Mouse (Mus musculus) urinary bladder, adult 18-20 months (tissue): ENCODE results near the gene Gstp2.
"Not testable (repeated sequence)": the region's sequence is repeated elsewhere in the genome, so short reads cannot be mapped to it uniquely, and the experiment has no call there.

Experiments
- DNase-seq, 2 experiments: peaks; one replicate each; pipeline ENCODE4 v3.0.0; 2022; ENCODE audit warnings: low spot score in 2 of 2, mixed read lengths in 2 of 2

Gstp2 gene

GRCm38 (mm10) chr19:4070311-4070710 lies 24.5 kb upstream of the Gstp2 start:
- DNase-seq = no peak

GRCm38 (mm10) chr19:4068717-4069410 lies 23.0 kb upstream of the Gstp2 start:
- DNase-seq = no peak

DNA sequence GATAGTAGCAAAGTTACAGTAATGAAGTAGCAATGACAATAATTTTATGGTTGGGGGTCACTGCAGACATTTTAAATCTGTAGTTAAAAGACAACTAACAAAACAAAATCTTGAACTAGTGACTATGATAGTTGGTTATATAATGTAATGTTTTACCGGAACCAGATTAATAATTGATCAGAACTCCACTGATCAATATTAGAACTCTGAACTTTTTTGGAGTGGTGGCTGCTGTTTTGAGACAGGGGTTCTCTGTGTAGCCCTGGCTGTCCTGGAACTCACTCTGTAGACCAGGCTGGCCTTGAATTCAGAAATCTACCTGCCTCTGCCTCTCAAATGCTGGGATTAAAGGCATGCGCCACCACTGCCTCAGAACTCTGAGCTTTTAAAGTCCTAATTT lies 22.4 kb upstream of the Gstp2 start:
- DNase-seq = not testable (repeated sequence)

DNA sequence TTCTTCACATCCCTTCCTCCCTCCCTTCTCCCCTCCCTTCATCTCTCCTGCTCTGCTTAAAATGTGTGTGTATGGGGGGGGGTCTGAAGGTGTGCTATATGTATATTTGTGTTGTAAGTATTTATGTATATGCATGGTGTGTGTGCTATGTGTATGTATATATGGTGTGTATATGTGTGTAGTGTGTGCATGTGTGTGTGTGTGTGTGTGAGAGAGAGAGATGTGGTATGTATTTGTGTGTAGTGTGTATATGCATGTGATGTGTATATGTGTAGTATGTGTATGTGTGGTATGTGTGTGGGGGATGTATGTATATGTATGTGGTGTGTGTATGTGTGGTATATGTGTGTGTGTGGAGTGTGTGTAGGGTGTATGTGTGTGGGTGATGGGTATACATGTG lies 21.1 kb upstream of the Gstp2 start:
- no peak for DNase-seq

- no peak for DNase-seq
Measured at GRCm38 (mm10) chr19:4066280-4066679, 20.5 kb upstream of the Gstp2 start.

DNA sequence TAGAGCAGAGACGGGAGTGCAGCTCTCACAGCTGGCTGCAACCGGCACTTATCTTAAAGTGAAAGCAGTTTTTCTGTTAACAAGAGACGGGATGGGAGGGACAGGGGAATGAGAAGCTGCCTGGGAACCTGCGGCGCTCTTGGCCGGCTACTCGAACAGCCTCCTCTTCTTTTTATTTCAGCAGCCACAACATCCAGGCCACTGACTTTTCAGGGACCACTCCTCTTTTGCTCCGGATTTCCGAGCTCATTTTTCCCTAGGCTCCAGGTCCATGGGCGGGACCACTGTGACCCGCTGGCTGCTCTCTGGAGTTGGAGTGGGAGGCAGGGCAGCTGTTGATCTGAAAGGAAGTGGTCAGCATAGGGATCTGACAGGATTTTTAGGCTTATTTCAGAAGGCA lies 18.7 kb upstream of the Gstp2 start:
- DNase-seq = not testable (repeated sequence)

- DNase-seq = not testable (repeated sequence)
Measured at GRCm38 (mm10) chr19:4063357-4063756, 17.5 kb upstream of the Gstp2 start.

DNA sequence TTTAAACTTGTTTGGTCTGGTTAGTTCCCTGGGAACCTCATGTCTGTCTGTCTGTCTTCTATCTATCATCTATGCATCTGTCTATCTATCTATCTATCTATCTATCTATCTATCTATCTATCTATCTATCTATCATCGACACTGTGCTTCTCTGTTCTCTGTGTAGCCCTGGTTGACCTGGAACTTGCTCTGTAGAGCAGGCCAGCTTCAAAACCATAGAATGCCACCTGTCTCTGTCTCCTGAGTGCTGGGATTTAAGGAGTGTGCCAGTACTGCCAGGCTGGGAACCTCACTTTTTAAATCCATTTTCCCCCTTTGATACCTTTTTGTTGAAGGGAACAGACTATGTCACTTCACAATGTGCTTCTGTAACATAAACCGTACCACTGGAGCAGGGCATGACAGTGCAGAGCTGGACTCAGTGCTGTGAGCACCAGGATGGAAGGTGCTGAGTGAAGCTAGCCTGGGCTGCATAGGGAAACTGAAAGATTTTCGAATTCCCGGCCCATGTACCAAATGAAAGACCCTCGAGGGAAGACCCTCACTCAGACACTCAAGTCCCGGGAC lies 15.2 kb upstream of the Gstp2 start:
- DNase-seq = no peak

DNA sequence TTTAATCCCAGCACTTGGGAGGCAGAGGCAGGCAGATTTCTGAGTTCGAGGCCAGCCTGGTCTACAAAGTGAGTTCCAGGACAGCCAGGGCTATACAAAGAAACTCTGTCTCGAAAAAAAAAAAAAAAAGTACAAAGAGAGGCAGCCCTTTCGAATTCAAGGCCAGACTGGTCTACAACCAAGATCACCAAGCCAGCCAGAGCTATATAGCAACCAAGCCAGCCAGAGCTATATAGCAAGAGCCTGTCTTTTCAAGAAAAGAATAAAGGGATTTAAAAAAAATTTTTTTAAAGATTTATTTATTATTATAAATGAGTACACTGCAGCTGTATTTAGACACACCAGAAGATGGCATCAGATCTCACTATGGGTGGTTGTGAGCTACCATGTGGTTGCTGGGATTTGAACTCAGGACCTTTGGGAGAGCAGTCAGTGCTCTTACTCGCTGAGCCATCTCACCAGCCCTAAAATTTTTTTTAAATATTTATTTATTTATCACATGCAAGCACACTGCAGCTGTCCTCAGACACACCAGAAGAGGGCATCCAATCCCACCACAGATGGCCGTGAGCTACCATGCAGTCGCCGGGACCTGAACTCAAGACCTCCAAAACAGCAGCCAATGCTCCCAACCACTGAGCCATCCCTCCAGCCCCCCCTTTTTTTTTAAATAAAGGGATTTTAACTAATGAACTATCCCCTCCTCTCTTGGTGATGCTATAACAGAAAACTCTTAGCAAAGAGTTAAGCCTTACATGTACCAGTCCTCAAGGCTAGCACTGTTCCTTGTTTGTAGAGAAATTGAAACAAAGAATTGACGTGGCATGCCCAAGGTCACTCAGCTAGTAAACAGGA lies 14.4 kb upstream of the Gstp2 start:
- not testable (repeated sequence) for DNase-seq

DNA sequence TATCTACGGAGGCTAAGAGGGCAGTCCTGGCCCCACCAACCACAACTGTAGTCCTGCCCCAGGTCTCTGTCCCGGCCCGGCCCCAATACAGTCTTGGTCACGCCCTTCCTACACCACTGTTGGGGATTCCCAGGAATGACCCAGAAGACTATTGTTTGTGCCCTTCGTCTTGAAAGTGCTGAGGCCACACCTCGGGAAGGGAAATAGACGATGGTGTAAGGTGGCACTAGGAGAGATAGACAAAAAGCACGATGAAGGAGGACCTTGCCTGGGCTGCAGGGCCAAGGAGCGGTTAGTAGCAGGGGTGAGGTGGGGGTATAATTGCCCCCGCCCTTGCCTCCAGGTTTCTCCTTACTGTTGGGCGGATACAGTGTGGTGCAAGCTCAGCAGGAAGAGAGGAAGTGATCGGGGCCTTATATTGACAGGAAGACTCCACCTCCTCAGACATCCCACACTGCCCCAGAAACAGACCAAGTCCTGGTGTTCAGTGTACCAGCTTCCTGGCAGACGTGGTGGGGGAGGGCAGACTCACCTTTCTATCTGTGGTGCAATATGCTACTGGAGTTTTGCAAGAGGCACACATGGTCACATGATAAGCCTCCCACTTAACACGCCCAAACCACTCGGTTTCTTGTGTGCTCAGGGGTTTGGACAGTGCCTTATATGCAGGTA lies 13.4 kb upstream of the Gstp2 start, which contains the start of gene Gstp3:
TSS of gene Gstp3 (minus strand) at position 501 of the 672 bp plus-strand sequence.
- peak in 1 of 2 experiments; percentile 37 for DNase-seq

- DNase-seq = no peak
Measured at GRCm38 (mm10) chr19:4058581-4058980, 12.8 kb upstream of the Gstp2 start.

GRCm38 (mm10) chr19:4057962-4058361 lies 12.1 kb upstream of the Gstp2 start:
- DNase-seq = no peak

DNA sequence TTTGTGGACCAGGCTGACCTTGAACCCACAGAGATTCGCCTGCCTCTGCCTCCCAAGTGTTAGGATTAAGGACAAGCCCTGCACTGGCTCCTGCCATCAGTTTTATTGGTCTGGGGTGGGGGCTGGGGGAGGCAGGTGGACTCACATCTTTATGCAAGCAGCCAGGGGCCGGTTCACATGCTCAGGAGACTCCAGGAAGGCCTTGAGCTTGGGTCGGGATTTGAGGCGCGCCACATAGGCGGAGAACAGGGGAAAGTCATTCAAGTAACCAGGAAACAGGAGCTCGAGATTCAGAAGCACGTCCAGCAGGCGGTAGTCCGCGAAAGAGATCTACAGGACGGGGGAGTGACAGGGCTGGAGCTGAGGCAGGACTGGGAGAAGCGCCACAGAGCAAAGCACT lies 11.6 kb upstream of the Gstp2 start:
- DNase-seq = no peak

GRCm38 (mm10) chr19:4056727-4057126 lies 10.9 kb upstream of the Gstp2 start:
- no peak for DNase-seq

DNA sequence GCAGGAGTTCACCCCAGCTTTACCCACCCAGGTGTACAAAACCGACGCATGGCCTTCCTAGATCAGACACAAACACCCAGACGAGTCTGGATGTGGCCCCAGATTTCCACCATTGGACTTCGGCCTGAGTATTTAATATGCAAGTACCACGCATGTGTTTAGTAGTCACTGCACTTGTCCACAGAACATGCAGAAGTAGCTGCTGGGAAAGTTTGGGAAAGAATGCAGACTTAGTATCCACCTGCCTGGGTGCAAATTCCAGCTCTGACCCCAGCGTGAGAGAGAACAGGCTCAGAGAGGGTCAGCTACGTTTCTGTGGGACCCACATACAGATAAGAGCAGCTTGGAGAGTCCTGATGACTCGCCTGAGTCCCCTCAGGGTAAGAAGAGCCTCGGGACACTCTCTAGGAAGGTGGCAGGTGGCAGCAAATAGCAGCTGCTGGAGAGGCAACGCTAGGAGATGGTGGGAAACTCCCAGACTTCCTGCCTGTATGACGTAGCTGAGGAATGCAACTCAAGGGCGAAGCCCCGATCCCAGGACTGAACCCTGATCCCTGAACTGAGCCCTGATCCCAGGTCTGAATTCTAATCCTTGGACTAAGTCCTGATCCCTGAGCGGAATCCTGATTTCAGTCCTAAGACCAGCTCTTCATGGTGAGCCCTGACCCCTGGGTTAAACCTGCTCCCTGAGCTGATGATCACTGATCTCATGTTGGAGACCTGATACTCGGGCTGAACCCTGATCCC lies 10.3 kb upstream of the Gstp2 start:
- DNase-seq = no peak

DNA sequence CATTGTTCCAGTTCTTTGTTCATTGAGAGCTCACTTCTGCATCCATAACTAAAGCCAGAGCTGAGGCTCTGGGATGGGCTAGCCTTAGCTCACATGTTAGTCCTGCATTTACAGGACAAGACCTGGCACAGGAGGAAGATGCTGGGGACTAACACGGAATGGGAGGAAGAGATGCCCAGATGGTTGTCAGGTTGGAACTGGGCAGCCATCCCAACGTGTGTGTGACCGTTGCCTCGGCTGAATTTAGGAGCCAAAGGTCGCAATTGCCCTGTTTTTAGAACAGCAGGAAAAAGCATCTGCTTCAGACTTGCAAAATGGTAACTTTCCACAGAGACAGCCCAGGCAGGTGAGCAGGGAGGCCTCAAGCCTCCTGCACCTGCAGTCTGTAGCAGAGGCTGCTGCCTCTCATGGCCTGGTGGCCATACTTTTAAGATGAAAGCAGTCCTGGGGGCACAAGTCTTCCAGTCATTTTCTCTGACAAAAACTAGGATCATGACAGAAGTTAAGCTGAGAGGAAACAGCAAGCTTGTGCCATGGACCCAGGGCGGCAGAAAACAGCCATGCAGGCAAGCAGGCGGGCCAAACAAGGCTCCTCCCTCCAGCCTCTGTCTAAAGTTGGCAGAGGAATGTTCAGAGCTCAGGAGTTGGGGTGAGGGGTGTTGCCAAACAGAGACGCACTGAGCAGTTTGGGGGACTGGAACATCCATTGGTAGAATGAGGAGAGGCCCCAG lies 9.6 kb upstream of the Gstp2 start:
- DNase-seq = no peak

DNA sequence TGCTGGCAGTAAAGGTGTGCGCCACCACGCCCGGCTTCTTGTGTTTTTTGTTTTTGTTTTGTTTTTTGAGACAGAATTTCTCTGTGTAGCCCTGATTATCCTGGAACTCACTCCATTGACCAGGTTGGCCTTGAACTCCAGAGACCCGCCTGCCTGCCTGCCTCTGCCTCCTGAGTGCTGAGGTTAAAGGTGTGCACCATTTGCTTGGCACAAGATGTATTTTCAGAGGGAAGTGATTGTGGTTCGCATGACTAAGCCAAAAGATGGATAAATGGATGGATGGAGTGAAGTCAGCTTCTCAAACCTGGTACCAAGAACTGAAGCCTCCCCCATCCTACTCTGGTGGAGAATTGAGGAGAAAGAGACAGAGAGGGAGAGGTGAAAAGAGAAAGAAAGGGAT lies 8.8 kb upstream of the Gstp2 start:
- DNase-seq = no peak

GRCm38 (mm10) chr19:4052516-4053030 lies 6.8 kb upstream of the Gstp2 start:
- DNase-seq = no peak

- peak in 1 of 2 experiments; percentile 48 for DNase-seq
Measured at GRCm38 (mm10) chr19:4051741-4052515, 6.1 kb upstream of the Gstp2 start.

GRCm38 (mm10) chr19:4051016-4051415 lies 5.2 kb upstream of the Gstp2 start:
- DNase-seq = no peak
